Comparison of ENCODE assay signal across 10 mouse cellular contexts in the genomic region with DNA sequence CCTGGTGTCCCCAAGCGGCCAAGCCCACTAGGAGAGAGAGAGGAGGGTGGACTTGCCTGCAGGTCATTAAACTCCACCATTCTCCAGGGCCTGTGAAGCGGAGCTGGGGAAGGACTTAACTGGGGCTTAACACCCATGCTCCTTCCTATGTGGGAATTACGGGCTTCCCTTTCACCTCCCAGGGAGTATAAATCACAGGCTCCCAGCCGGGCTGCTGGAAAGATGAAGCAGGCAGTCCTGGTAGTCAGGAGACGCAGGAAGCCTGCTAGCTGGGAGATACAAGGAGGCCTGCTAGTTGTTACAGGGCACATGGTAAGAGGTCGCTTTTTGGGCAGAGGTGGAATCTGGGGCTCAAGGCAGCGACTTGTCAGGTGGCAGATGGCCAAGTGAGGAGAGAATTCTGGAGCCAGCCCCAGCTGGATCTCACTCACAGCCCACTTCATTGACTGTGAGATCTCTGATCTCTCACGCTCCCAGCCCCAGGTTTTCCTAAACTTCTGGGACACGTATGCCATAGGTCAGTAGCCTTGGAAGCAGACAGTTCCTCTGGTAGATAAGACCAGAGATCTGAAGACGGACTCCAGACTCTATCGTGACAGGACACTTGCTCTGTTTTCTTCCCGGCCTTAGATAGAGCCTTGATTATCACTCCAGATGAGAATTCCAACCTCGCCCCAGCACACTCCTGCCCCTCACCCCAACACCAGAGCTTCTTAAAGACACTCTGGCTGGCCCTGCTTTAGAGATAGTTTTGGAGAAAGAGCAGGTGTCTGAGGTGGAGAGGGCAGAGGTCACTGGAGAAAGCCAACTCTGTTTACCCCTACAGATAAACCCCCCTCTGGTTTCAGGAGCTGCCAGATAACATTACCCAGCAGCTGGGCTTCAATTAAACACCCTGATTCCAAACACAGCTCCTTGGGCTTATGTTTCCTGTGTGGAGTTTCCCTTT. TPM values are rescaled to one million over a fixed set of nuclear protein-coding genes. Genes with fewer than 3 reads are reported as not detected.
DNase-seq lines count a peak whose midpoint lies in the region; ATAC-seq and TF ChIP-seq lines count a peak whose summit lies in the region.
"Had no signal": no experiment of that assay in that cellular context is flagged by ENCODE, and none has a peak within 500 bp of the region (broad histone marks: within the 10 kb centered on the region; RNA-seq: fewer than 3 reads in every experiment).

No protein-coding gene starts in this region.

- peak; percentile 62 for DNase-seq in kidney, postnatal 0 days (ENCODE audit: low spot score)
- no peak for DNase-seq in kidney, adult 8-10 months
- no peak for DNase-seq in embryonic facial prominence, embryonic 10.5 days (ENCODE audit: low spot score)
- peak; percentile 75 for DNase-seq in intestine, embryonic 14.5 days (ENCODE audit: low spot score)
- peak; percentile 65 for DNase-seq in lung, postnatal 14 days
- no peak for DNase-seq in thymus, postnatal 4 days
- no peak for DNase-seq in cerebellum, adult 9-10 months
- no peak for DNase-seq in c-Kit-positive CD71-positive TER-119-positive erythroid progenitor cells, embryonic 14.5 days (ENCODE audit: low spot score)

- H3K9me3 ChIP-seq in kidney, postnatal 0 days (replicated peaks; ENCODE audit: low read length) = no peaks in the 10 kb centered on the region
- no peaks in the 10 kb centered on the region for H3K9me3 ChIP-seq in embryonic facial prominence, embryonic 10.5 days
- H3K9me3 ChIP-seq in intestine, embryonic 14.5 days (ENCODE audit: control insufficient read depth, low read length) = no peaks in the 10 kb centered on the region
- H3K9me3 ChIP-seq: midbrain, embryonic 12.5 days had no signal

- H3K27ac ChIP-seq in kidney, postnatal 0 days = peak overlapping the region; percentile 47
- peak overlapping the region; percentile 35 for H3K27ac ChIP-seq in embryonic facial prominence, embryonic 10.5 days (replicated peaks)
- peak overlapping the region; percentile 47; the same call in 1 of the 2 replicates for H3K27ac ChIP-seq in intestine, embryonic 14.5 days (ENCODE audit: low read depth)
- H3K27ac ChIP-seq: midbrain, embryonic 12.5 days had no signal

- WGBS in kidney, postnatal 0 days = 26% methylated on average over 13 of the region's 13 CpGs
- WGBS in embryonic facial prominence, embryonic 10.5 days = 41% methylated on average over 13 of the region's 13 CpGs
- 18% methylated on average over 13 of the region's 13 CpGs for WGBS in intestine, embryonic 14.5 days

- no peak overlapping the region for H3K4me2 ChIP-seq in kidney, postnatal 0 days (ENCODE audit: low read length)
- no peak overlapping the region for H3K4me2 ChIP-seq in intestine, embryonic 14.5 days (ENCODE audit: low read length)
- H3K4me2 ChIP-seq: midbrain, embryonic 12.5 days had no signal

- peaks cover 18% of the 10 kb centered on the region for H3K4me1 ChIP-seq in kidney, postnatal 0 days (replicated peaks; ENCODE audit: insufficient read depth, low read length)
- H3K4me1 ChIP-seq in embryonic facial prominence, embryonic 10.5 days = peaks cover 41% of the 10 kb centered on the region
- H3K4me1 ChIP-seq in intestine, embryonic 14.5 days (replicated peaks; ENCODE audit: control insufficient read depth, insufficient read depth, low read length) = peaks cover 34% of the 10 kb centered on the region

- peak; percentile 26; the same call in 1 of the 2 replicates for ATAC-seq in kidney, postnatal 0 days (replicated peaks; ENCODE audit: low FRiP score, low read depth)
- ATAC-seq in intestine, embryonic 14.5 days (replicated peaks; ENCODE audit: low FRiP score, low TSS enrichment, low read depth) = no peak

- H3K4me3 ChIP-seq in kidney, postnatal 0 days (replicated peaks; ENCODE audit: low read depth, low read length) = no peak overlapping the region
- H3K4me3 ChIP-seq in embryonic facial prominence, embryonic 10.5 days = no peak overlapping the region
- H3K4me3 ChIP-seq in intestine, embryonic 14.5 days (ENCODE audit: low read depth, low read length) = no peak overlapping the region
- H3K4me3 ChIP-seq: erythroblast, embryonic 14.5 days; midbrain, embryonic 12.5 days had no signal

- 0 out of 2 replicates have a peak, but pooled peaks cover 4% of the 10 kb centered on the region for H3K36me3 ChIP-seq in kidney, postnatal 0 days (ENCODE audit: insufficient read depth, low read length)
- H3K36me3 ChIP-seq in embryonic facial prominence, embryonic 10.5 days (replicated peaks) = peaks cover 12% of the 10 kb centered on the region
- H3K36me3 ChIP-seq in intestine, embryonic 14.5 days (ENCODE audit: control insufficient read depth, insufficient read depth, low read length) = no peaks in the 10 kb centered on the region; the same call in 1 of the 2 replicates
- H3K36me3 ChIP-seq: midbrain, embryonic 12.5 days had no signal

- no peak for TF ChIP-seq CTCF in kidney, postnatal 0 days (IDR thresholded peaks at IDR 0.05; ENCODE audit: low read depth)

- H3K9ac ChIP-seq in kidney, postnatal 0 days (ENCODE audit: low read depth, low read length) = no peak overlapping the region
- H3K9ac ChIP-seq in intestine, embryonic 14.5 days (ENCODE audit: low read length) = no peak overlapping the region
- H3K9ac ChIP-seq: midbrain, embryonic 12.5 days had no signal

- no peaks in the 10 kb centered on the region for H3K27me3 ChIP-seq in kidney, postnatal 0 days (ENCODE audit: insufficient read depth, low read length)
- H3K27me3 ChIP-seq in embryonic facial prominence, embryonic 10.5 days (replicated peaks; ENCODE audit: low read depth, poor library complexity, severe bottlenecking) = no peaks in the 10 kb centered on the region
- H3K27me3 ChIP-seq in intestine, embryonic 14.5 days (replicated peaks; ENCODE audit: control insufficient read depth, insufficient read depth, low read length) = no peaks in the 10 kb centered on the region
- H3K27me3 ChIP-seq: midbrain, embryonic 12.5 days had no signal

RNA-seq across cellular contexts. Expression of a gene that starts 36.1 kb away (rescaled TPM):
- 4.1 TPM in 2 replicates for polyA plus RNA-seq in kidney, postnatal 0 days (2015; fragmentation: Nextera tagmentation; extraction: Ambion mirVana)
- polyA plus RNA-seq in embryonic facial prominence, embryonic 10.5 days (2016; fragmentation: Nextera tagmentation; extraction: Ambion mirVana) = 2.6 and 2.9 TPM in 2 replicates
- polyA plus RNA-seq in intestine, embryonic 14.5 days (2014; fragmentation: Nextera tagmentation; extraction: Ambion mirVana) = 8.8 and 8.9 TPM in 2 replicates

Comparison
In these comparisons a context has a peak if more than half of its experiments do, and no peak if none do; other contexts are left out.
1. DNase-seq: peak in kidney, postnatal 0 days (single experiment), intestine, embryonic 14.5 days (single experiment) and lung, postnatal 14 days (single experiment); none in kidney, adult 8-10 months (0 of 2), embryonic facial prominence, embryonic 10.5 days (single experiment), thymus, postnatal 4 days (single experiment), cerebellum, adult 9-10 months (single experiment) and c-Kit-positive CD71-positive TER-119-positive erythroid progenitor cells, embryonic 14.5 days (single experiment).
2. Peak in every context shown above with its lines, with median percentiles within 50 percentile points of each other: H3K27ac ChIP-seq.